Mouse (Mus musculus) midbrain, postnatal 0 days (tissue): ENCODE measurements around the gene Prickle3. TPM values are rescaled to one million over a fixed set of nuclear protein-coding genes. Genes with fewer than 3 reads are reported as not detected.
"Not testable (repeated sequence)": the region's sequence is repeated elsewhere in the genome, so short reads cannot be mapped to it uniquely, and the experiment has no call there.

ENCODE experiments used
- ATAC-seq: fragments of 200-750 bp; cut with Nextera tagmentation; 2 replicates; pipeline ENCODE4 v1.8.0; 2017; ENCODE audit warnings: moderate number of reproducible peaks, mild to moderate bottlenecking, moderate TSS enrichment, moderate library complexity; ENCODE audit not compliant: low FRiP score
- DNase-seq: peaks from one replicate; pipeline ENCODE4 v3.0.0-alpha.2; 2015; ENCODE audit warnings: low spot score
- H3K27ac ChIP-seq: fragments of 300-500 bp; sonication (generic); 2 replicates; pipeline ENCODE4 v1.5.1; 2014; ENCODE audit warnings: low read depth, mild to moderate bottlenecking, low read length, mixed read lengths
- H3K27me3 ChIP-seq: fragments of 300-500 bp; sonication (generic); 2 replicates; pipeline ENCODE4 v1.6.1; 2014; ENCODE audit warnings: low read length, control low read depth, mixed read lengths; ENCODE audit not compliant: insufficient read depth
- H3K36me3 ChIP-seq: fragments of 300-500 bp; sonication (generic); 2 replicates; pipeline ENCODE4 v1.6.1; 2014; ENCODE audit warnings: low read length, control low read depth, mixed read lengths; ENCODE audit not compliant: insufficient read depth
- H3K4me1 ChIP-seq: fragments of 300-500 bp; sonication (generic); 2 replicates; pipeline ENCODE4 v1.6.1; 2014; ENCODE audit warnings: mild to moderate bottlenecking, control low read depth, antibody characterized with exemption, low read length, mixed read lengths; ENCODE audit not compliant: insufficient read depth
- H3K4me2 ChIP-seq: fragments of 300-500 bp; sonication (generic); 2 replicates; pipeline ENCODE4 v1.6.1; 2014; ENCODE audit warnings: low read depth, mild to moderate bottlenecking, low read length, mixed read lengths; ENCODE audit not compliant: poor library complexity, severe bottlenecking
- H3K4me3 ChIP-seq: fragments of 300-500 bp; sonication (generic); 2 replicates; pipeline ENCODE4 v1.5.1; 2014; ENCODE audit warnings: low read depth, mild to moderate bottlenecking, low read length, moderate library complexity
- H3K9ac ChIP-seq: fragments of 300-500 bp; sonication (generic); replicated peaks from 2 replicates; pipeline ENCODE4 v1.6.1; 2014; ENCODE audit warnings: mild to moderate bottlenecking, low read length, moderate library complexity, mixed read lengths; ENCODE audit not compliant: poor library complexity, severe bottlenecking
- H3K9me3 ChIP-seq: fragments of 300-500 bp; sonication (generic); 2 replicates; pipeline ENCODE4 v1.6.1; 2016; ENCODE audit warnings: low read length, control low read depth
- CTCF ChIP-seq: IDR thresholded peaks from 2 replicates; pipeline ENCODE4 v1.5.1; 2016; ENCODE audit warnings: antibody characterized with exemption, mild to moderate bottlenecking
- WGBS: fragments of 180-500 bp; shearing (Covaris S2); extraction: QIAGEN DNeasy Blood & Tissue Kit; methylation state at CpG from one replicate; pipeline ENCODE4 v1.1.7; 2014; 5-methylcytosine and 5-hydroxymethylcytosine counted together
- polyA plus RNA-seq: library from polyadenylated mRNA; unstranded; fragments of >200 nt; fragmentation: Nextera tagmentation; extraction: Ambion mirVana; gene quantifications from 2 replicates; pipeline ENCODE4 v1.2.1, GENCODE M21; 2015
- total RNA-seq: library from RNA; depleted of rRNA; stranded (reverse); fragments of >200 nt; gene quantifications from 2 replicates; pipeline ENCODE4 v1.2.3, GENCODE M21; 2014

Gene Prickle3
- total and polyA plus RNA-seq, 2 experiments from 2014 or later: 1.1 to 1.6 TPM

- no peak for ATAC-seq
- H3K4me1 ChIP-seq: no peaks in the 10 kb centered on the region
- H3K27ac ChIP-seq: no peak overlapping the region
- 68% methylated on average over 2 of the region's 2 CpGs for WGBS
- H3K9me3 ChIP-seq: no peaks in the 10 kb centered on the region
- no peaks in the 10 kb centered on the region for H3K27me3 ChIP-seq
- DNase-seq: no peak
- no peak for TF ChIP-seq CTCF
- no peak overlapping the region for H3K9ac ChIP-seq
- no peak overlapping the region for H3K4me3 ChIP-seq
- H3K36me3 ChIP-seq: no peaks in the 10 kb centered on the region
- no peak overlapping the region for H3K4me2 ChIP-seq
These were observed 31.3 kb downstream of the Prickle3 start for GRCm38 (mm10) chrX:7688321-7688720.

- no peaks in the 10 kb centered on the region for H3K4me1 ChIP-seq
- no peaks in the 10 kb centered on the region for H3K27me3 ChIP-seq
- DNase-seq (no peak), ATAC-seq (no peak)
- WGBS: 66% methylated on average over 3 of the region's 3 CpGs
- H3K4me3 ChIP-seq: no peak overlapping the region
- H3K4me2 ChIP-seq: no peak overlapping the region
- no peak overlapping the region for H3K27ac ChIP-seq
- no peak for TF ChIP-seq CTCF
- no peaks in the 10 kb centered on the region for H3K9me3 ChIP-seq
- no peaks in the 10 kb centered on the region for H3K36me3 ChIP-seq
- no peak overlapping the region for H3K9ac ChIP-seq
These were observed 33.4 kb downstream of the Prickle3 start for GRCm38 (mm10) chrX:7690486-7690885.

GRCm38 (mm10) chrX:7692862-7693261 lies 35.8 kb downstream of the Prickle3 start:
- Histone ChIP-seq H3K9me3 (no peaks in the 10 kb centered on the region), H3K4me2 (no peak overlapping the region), H3K9ac (no peak overlapping the region), H3K4me3 (no peak overlapping the region), H3K27me3 (no peaks in the 10 kb centered on the region), H3K36me3 (no peaks in the 10 kb centered on the region), H3K4me1 (no peaks in the 10 kb centered on the region), H3K27ac (no peak overlapping the region)
- peak; percentile 47; the same call in 1 of the 2 replicates for TF ChIP-seq CTCF
- ATAC-seq (no peak), DNase-seq (no peak)
- WGBS: 35% methylated on average over 4 of the region's 4 CpGs

GRCm38 (mm10) chrX:7696520-7696919 lies 39.5 kb downstream of the Prickle3 start:
- DNase-seq (no peak), ATAC-seq (peak; percentile 34; the same call in 1 of the 2 replicates)
- Histone ChIP-seq H3K4me2 (no peak overlapping the region; the same call in 1 of the 2 replicates), H3K36me3 (peaks cover 2% of the 10 kb centered on the region; the same call in 1 of the 2 replicates), H3K27ac (no peak overlapping the region), H3K9ac (no peak overlapping the region), H3K27me3 (no peaks in the 10 kb centered on the region), H3K9me3 (no peaks in the 10 kb centered on the region), H3K4me3 (peak overlapping the region; percentile 46; the same call in 1 of the 2 replicates), H3K4me1 (no peaks in the 10 kb centered on the region)
- no peak for TF ChIP-seq CTCF
- 39% methylated on average over 6 of the region's 6 CpGs for WGBS

GRCm38 (mm10) chrX:7696954-7697381 lies 39.9 kb downstream of the Prickle3 start, which contains the start of gene Gpkow:
Gpkow (plus strand) TSS chrX:7697131.
- ATAC-seq (peak; percentile 94), DNase-seq (peak; percentile 97)
- no peak for TF ChIP-seq CTCF
- 9% methylated on average over 33 of the region's 33 CpGs for WGBS
- H3K27me3 ChIP-seq: no peaks in the 10 kb centered on the region
- H3K9ac ChIP-seq: peak within 1 kb of the TSS; percentile 52
- H3K36me3 ChIP-seq: peaks cover 2% of the 10 kb centered on the region; the same call in 1 of the 2 replicates
- H3K4me3 ChIP-seq: peak within 1 kb of the TSS; percentile 46
- no peaks in the 10 kb centered on the region for H3K9me3 ChIP-seq
- peak within 1 kb of the TSS; percentile 48 for H3K4me2 ChIP-seq
- no peak within 1 kb of the TSS for H3K27ac ChIP-seq
- H3K4me1 ChIP-seq: no peaks in the 10 kb centered on the region

- H3K4me2 ChIP-seq: peak overlapping the region; percentile 37
- not testable (repeated sequence) for H3K27me3 ChIP-seq, DNase-seq, H3K9me3 ChIP-seq, H3K36me3 ChIP-seq, H3K27ac ChIP-seq, H3K4me1 ChIP-seq, H3K9ac ChIP-seq, ATAC-seq
- peak overlapping the region; percentile 30 for H3K4me3 ChIP-seq
- 31% methylated on average over 5 of the region's 12 CpGs for WGBS
These were observed 56.7 kb downstream of the Prickle3 start for GRCm38 (mm10) chrX:7713764-7714134.

GRCm38 (mm10) chrX:7714135-7714899 lies 57.3 kb downstream of the Prickle3 start, which contains the start of gene Wdr45:
Wdr45 (plus strand) TSS chrX:7714333.
- not testable (repeated sequence) for H3K9me3 ChIP-seq, H3K4me1 ChIP-seq, H3K36me3 ChIP-seq, H3K27me3 ChIP-seq, H3K9ac ChIP-seq, H3K27ac ChIP-seq
- DNase-seq: peak; percentile 96
- Histone ChIP-seq H3K4me2 (peak within 1 kb of the TSS; percentile 37), H3K4me3 (peak within 1 kb of the TSS; percentile 30)
- peak; percentile 98 for ATAC-seq
- WGBS: 18% methylated on average over 17 of the region's 60 CpGs
